Mouse (Mus musculus) kidney, adult 2 months (tissue): ENCODE measurements at regions not wholly inside any gene's neighbourhood (a gene's known extent, or its start where the extent isn't known, plus 50 kb on each side); places are given as distances from the start of the nearest gene placed in this dataset.

Experiments used
- CTCF ChIP-seq: fragments of 200-500 bp; conservative IDR thresholded peaks from 2 replicates; pipeline ENCODE4 v1.5.1; 2011; ENCODE audit warnings: low read depth, mild to moderate bottlenecking, control low read depth, low read length, moderate library complexity, mixed read lengths; ENCODE audit not compliant: insufficient read depth, insufficient read length
- POLR2A ChIP-seq: fragments of 200-500 bp; IDR thresholded peaks from one replicate; pipeline ENCODE4 v1.6.1; 2011; ENCODE audit warnings: low read depth, low read length, control low read depth

DNA sequence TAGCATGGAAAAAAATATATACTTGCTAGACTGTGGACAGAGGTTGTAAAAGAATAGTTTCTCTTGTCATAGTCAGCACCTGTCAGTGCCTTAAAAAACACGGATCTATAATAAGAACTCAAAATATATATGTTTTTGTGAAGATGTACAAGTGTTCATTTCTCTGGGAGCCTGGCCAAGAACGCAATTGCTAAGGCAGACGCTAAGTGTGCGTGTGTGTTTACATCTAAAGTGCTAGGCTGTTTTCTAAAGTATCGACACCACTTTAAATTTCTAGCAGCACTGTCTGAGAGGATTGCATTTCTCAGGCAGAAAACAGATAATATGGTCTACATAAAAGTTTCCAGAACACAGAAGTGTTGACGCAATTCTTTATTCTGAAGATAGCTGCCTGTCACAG, 330.2 kb upstream of the Tmem229a start:
- TF ChIP-seq CTCF (no peak), POLR2A (no peak)
